Mouse (Mus musculus) left cerebral cortex, adult 8-10 months (tissue): ENCODE measurements around the gene Gpatch2. TPM values are rescaled to one million over a fixed set of nuclear protein-coding genes. Genes with fewer than 3 reads are reported as not detected.

ENCODE experiments used
- DNase-seq, 2 experiments: peaks; one replicate each; pipeline ENCODE4 v3.0.0; 2022; ENCODE audit warnings: low spot score in 2 of 2
- total RNA-seq, 4 experiments: library from RNA; stranded (reverse); gene quantifications; 2 replicates each; pipeline ENCODE4 v1.2.4; 2022

Gpatch2 gene
- 10 to 100 TPM; 19.1 to 23.0 (median 20.8) TPM for total RNA-seq

DNA sequence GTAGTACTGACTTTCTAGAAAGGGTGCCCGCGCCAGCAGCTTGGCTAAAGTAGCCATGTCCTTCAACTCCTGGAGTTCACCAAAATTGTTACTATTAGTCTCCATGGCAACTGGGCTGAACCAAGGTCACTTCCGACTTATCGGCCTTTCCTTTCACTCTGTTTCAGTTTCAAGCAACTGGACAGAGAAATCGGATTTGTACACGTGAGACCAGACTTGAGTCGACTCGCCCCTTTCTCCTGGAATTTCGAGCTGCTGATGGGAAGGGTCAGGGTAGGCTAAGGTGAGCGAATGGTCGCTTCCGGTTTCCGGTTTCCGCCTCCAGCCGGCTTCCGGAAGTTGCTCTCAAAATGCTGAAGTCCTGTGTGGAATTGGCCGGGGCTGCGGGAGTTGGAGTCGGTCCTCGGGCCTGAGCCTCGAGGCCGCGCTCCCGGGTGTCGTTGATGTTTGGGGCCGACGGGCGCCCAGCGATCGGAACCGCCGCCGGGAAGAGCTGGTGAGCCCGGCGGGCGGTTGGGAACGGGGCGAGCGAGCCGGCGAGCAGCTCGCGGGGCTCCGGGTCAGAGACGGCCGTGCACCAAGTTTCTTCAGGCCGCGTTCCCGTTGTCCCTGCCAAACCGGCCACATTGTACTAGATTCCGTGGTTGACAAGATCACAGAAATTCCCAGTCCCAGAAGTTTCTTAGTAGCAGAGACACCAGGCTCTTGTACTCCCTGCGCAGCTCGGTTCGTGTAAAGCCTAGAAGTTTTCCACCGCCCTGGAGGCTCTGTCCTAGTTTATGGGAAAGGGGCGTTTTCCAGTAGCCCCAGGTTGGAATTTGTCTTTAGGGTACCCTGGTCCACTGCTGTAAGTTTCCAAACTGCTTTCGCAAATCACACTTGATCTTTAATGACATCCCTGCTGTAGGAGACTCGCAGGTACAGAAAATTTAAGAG lies at the start of gene Gpatch2, which contains the start of gene Spata17:
TSS of gene Gpatch2 (plus strand) at position 328 of the 936 bp plus-strand sequence.
TSS of gene Spata17 (minus strand) at position 285 of the 936 bp plus-strand sequence.
- peak; percentile 58 to 67 for DNase-seq

GRCm38 (mm10) chr1:187169646-187170045 lies 45.7 kb upstream of the Gpatch2 start:
- no peak for DNase-seq

- DNase-seq: no peak
These were observed 44.9 kb upstream of the Gpatch2 start for GRCm38 (mm10) chr1:187170361-187170760.

DNA sequence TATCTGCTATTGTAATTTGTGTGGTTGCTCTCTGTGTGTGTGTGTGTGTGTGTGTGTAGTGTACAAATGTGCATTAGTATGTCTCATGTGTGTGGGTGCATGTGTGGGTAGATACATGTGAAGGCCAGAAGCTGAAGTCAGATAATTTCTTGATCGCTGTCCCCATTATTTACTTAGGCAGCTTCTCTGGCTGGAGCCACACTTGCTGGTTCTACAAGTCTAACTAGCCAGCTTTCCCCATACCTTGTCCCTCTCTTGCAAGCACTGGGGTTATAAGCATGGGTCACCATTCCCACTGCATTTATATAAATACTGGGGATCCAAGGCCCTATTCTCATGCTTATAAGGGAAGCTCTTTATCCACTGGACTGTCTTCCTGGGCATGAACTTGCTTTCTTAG lies 39.3 kb upstream of the Gpatch2 start:
- no peak for DNase-seq

DNA sequence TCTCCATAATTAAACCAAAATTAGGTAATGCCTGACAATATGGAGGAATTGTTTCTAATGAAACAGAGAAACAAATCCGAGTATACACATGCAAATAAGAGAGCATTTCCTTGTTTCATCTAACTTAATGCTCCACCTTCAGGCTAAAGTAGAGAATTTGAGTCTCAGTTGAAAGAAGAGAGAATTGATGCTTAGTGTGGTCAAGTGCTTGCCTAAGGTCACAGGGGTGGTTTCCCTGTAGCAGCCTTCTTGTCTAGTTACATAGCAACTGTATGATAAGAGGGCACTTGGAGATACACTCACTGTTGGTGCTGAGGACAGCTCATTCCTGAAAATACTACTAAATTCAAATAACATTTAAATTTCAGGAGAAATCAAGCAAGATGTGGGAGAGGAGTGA lies 36.8 kb upstream of the Gpatch2 start:
- DNase-seq: no peak

DNA sequence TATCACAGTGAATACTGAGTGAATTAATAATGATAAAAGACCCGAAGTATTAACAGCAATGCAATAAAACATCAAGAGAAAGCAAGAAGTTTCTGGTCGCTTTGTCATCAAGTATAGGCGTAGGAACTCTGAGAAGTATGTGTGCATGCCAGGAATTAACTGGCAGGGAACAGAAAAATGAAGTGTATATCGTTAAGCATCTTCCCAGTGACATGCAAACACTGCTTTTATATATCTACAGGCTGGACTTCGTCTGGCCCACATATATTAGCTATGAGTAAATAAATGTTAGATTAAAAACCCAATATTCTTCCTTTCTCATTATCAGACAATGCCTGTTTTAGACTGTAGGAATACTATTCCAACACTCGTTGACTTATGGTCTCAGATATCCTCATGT lies 9.8 kb upstream of the Gpatch2 start:
- DNase-seq: no peak

DNA sequence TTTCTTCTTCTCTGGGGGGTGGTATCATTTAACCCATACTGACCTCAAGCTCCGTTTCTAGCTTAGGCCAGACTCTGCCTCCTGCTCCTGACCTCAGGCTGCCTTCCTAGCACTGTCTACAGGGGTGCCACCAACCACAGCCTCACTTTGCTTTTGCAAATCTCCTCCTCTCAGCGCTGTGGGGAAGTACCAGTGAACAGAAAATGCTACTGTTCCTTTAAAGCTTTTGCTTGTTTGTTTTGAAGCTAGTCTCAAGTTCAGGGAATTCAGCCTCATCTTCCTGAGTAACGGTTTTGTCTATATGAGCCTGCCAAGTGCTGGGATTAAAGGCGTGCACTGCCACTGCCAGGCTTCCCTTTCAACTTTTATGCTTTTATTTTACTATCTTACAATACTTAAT lies 5.8 kb upstream of the Gpatch2 start:
- DNase-seq: no peak

GRCm38 (mm10) chr1:187210736-187211135 lies 4.6 kb upstream of the Gpatch2 start:
- no peak for DNase-seq

GRCm38 (mm10) chr1:187216620-187217410 lies 1.5 kb downstream of the Gpatch2 start:
- no peak for DNase-seq

- no peak for DNase-seq
These were observed 5.4 kb downstream of the Gpatch2 start for GRCm38 (mm10) chr1:187220756-187221155.

DNA sequence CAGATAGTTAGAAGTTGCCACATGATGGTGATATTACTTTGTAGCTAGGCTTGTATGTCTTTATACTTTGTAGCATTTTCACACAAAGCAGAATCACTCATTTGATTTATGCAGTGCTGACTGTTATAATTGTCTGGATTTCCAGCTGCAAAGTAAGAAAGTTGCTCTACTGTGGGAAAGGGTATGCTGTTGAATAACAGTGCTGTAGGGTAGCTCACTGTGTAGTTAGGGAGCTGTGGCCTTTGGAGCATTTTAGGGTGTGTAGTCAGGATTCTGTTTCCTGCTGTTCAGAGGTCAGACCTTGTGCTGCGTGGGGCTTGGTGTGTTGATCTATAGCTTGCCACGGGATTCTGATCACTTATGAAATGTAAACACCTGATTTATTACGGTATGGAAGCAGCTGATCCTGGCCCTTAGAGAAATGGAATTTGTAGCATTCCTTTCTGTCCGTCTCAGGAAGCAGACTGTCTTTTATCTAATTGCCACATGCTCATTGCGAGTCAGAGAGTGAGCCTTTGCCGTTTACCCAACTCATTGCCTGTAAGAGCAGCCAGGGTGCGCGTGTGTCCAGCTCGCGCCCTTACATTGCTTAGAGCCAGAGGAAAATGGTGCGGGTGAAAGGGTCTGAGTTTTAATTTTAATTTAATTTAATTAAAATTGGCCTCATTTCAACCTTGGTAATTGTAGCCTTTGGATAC lies 11.2 kb downstream of the Gpatch2 start:
- no peak for DNase-seq

- DNase-seq: no peak
These were observed 13.3 kb downstream of the Gpatch2 start for GRCm38 (mm10) chr1:187228414-187229146.

DNA sequence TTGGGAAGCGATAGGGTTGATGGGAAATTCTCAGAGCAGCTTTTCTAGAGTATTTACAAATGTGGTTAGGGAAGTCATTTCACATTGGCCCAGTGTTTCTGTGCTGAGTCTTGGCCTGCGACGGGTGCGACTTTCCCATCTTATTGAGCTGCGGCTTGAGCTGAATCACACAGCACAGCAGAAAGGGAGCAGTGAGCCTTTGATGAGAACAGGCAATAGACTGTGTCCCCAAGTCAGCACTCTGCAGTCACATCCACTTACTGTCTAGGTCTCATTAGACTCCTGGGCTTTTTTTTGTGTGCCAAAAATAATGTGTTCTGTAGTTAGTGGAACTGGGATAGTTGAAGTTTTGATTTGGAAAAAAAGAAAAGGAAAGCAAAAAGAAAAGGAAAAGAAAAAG lies 14.9 kb downstream of the Gpatch2 start:
- no peak for DNase-seq

- DNase-seq: no peak
These were observed 17.1 kb downstream of the Gpatch2 start for GRCm38 (mm10) chr1:187232196-187232955.

DNA sequence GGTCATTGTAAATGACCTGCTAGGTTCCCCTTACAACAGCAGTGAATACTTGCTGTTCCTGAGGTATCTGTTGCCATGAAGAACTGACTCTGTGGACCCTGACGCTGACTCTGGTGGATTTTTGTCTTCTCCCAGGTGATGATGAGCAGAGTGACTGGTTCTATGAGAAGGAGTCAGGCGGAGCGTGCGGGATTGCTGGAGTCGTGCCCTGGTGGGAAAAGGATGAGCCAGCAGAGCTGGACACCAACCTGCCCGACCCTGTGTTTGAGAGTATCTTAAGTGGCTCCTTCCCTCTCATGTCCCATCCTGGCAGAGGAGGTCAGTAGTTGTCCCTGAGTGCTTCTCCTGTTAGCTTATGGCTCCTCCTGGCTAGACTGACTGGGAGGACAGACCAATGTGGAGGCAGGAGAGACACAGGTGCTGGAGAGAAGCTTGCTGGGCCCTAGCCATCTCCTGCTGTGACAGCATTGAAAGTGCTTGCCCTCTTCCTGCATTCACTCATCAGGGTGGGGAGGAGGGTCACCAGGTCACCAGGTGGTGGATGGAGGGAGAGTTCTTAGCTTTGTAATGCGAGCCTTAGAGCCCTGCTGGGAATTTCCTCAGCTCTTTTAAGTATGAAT lies 17.8 kb downstream of the Gpatch2 start:
- no peak for DNase-seq

DNA sequence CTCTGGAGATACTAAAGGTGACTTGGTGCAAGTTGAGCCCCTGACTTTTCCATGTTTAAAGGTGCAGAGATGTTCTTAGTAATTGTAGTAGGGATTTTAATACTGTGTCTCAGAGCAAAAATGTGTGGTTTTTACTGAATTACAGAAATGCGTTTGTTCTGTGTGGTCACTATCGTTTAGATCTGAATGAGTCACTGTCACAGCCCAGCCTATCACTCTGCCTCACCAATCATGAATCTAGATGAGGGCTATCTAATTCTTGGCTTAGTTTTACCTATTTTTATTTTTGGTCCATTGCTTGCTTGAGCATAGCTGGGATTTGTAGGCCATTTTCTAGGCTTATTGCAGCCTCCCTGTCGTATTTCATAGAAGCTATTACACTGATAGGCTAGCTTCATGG lies 19.9 kb downstream of the Gpatch2 start:
- DNase-seq: no peak

GRCm38 (mm10) chr1:187236296-187236695 lies 21.0 kb downstream of the Gpatch2 start:
- DNase-seq: no peak

- no peak for DNase-seq
These were observed 22.8 kb downstream of the Gpatch2 start for GRCm38 (mm10) chr1:187238061-187238460.

GRCm38 (mm10) chr1:187240304-187240703 lies 25.0 kb downstream of the Gpatch2 start:
- no peak for DNase-seq

GRCm38 (mm10) chr1:187241329-187241728 lies 26.0 kb downstream of the Gpatch2 start:
- no peak for DNase-seq
